Mouse (Mus musculus) left cerebral cortex, adult 9 months (tissue): Measurements from ENCODE around the gene Sdccag8.
"Not testable (repeated sequence)": the region's sequence is repeated elsewhere in the genome, so short reads cannot be mapped to it uniquely, and the experiment has no call there.

ENCODE experiments used
- DNase-seq, 2 experiments: peaks; one replicate each; pipeline ENCODE4 v3.0.0; 2022; ENCODE audit warnings: low spot score in 2 of 2

Sdccag8 gene

DNA sequence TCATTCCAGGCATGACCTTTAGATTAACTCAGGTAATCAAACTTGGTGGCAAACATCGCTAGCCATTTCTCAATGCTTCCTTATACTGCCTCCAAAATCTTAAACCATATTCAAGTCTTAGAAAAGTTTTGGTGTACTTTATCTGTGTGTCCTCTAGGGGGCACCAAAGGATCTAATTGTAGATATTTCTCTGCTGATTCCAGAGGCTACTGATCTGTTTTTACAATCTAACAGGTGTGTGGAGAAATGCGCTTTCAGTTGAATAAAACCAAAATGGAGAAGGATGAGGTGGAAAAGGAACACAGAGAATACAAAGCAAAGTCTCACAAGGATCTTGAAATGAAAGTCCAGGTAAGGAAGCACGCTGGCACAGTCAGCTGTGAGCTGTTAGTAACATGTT lies 63.3 kb downstream of the Sdccag8 start:
- peak in 1 of 2 experiments; percentile 58 for DNase-seq

DNA sequence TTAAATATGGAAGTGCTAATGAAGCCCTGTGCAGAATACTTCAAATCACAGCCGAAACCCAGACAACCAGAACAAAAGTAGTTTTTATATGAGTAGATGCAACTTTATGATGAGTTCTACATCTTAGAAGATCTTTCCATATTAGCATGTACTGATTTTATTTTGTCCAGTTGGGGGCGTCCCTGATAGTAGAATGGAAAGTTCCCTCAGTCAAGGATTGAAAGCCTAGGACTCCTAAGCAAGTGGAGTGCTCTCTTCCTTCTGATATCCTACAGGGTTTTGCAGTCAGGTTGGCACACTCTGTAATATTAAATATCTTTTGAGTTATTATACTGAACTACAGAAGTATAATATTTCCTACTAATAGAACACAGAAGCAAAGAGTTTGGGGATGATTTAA lies 64.5 kb downstream of the Sdccag8 start:
- DNase-seq = peak in 1 of 2 experiments; percentile 65

DNA sequence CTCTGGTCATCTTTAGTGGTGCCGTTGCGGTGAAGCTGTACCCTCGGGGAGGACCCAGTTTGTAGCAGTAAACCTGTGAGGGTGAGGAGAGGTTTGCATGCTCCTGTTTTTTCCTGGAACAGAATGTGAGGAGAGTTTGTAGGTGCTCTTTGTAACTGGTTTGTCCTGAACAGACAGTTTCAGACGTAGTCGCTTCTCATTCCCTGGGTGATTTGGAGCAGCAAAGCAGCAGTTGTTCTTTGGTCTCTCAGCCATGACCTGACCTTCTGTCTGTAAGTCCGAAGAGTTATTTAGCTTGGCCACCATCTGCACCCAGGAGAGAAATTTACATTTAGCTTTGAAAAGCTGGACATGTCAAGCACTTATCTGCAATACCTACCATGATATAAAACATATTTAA lies 65.2 kb downstream of the Sdccag8 start:
- DNase-seq = no peak

DNA sequence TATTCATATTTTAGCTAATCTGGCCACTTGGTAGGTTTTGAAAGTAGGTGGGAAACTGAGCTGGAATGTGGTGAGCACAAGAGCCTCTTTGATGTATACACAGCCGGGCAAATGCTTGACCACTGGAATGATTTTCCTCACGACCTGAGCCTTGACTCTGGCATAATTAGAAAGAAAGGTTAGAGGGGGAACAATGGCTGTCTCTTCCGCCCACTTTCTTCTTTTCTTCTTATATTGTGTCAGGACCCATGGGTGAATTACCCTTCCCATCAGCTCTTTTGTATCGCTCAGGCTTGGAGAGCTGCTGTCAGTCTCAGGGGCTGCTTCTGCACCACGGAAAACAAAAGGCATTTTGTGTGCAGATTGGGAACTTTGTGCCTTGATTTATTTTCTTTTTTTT lies 65.6 kb downstream of the Sdccag8 start:
- DNase-seq = no peak

DNA sequence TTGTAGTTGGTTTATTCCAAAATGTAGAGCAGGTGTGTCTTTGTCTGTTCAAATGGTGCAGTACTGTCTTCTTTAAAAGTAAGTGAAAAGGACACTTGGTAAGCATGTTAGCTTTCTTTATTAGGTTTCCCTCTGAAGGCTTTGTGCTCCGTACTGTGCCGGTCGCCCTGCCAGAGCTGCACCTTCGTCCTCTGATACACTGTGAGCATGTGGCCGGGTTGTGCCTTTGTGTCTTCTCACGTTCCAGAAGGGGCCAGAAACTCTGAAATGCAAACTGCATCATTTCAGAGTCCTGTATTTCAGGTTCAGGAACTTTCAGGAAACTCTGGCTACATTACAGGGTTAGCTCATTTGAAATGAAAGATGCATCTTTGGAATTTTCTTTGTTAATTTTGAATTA lies 66.5 kb downstream of the Sdccag8 start:
- DNase-seq = no peak

DNA sequence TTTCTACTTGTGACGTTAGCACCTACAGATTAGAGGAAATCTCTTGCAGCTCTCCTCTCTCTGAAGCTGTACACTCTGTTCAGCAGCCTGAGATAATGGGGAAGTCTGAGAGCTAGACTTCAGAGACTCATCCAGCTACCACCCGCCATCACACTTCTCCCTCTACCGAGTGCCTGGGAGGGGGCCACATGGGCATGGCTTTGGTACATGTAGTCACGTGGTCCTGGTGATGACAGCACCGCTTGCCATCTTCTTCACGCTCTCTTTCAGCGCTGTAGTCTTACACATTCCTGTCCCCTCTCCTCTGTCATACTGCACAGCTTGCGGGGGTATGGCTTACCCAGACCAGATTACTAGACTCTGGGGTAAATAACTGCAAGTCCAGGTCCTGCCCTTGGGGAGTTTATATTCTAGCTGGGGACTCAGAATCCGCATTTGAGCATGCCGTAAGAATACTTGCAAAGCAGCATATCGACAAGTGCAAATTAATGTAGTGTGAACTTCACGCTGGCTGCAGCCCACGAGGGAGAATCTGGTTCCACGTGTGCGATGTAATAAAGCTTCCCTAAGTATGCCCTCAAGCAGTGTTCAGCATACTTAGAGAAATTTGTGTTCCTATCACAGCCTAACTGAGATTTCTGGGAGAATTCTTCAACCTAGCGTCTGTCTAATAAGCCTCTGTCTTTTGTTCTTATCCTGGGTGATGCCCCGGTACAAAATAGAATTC lies 70.9 kb downstream of the Sdccag8 start:
- peak in 1 of 2 experiments; percentile 43 for DNase-seq

DNA sequence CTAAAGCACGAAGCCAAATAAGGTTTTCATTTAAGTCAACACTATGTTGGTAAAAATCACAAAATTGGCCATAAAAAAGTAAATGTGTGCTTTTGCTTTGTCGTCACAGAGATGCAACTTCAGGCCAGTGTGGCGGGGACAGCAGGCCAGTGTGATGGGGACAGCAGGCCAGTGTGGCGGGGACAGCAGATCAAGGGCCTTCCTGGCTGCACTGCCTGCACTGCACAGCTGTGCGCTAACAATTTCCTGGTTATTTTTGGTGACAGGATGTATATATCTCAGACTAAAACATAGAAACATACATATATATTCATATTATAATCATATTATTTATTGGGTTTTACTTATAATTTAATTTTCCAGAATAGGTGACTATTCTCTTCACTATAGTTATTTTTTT lies 71.5 kb downstream of the Sdccag8 start:
- no peak for DNase-seq

DNA sequence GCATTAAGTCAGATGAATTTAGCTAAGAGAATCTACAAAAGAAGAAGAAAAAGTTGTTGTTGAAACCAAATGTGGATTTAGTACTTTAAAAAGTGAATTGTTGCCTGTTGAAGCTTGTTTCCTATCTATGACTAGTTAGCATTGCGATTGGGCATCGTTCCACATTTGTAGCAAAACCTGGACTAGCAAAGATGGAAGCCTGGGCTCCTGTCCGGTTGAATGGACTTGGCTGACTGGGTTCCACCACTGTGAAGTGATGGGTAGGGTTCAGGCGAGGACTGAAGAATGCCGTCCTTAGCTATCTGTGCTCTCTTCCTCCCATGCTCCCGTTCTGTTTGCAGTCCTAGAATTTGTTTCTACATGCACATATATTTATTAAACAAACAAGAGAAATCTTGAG lies 89.3 kb downstream of the Sdccag8 start:
- DNase-seq = no peak

DNA sequence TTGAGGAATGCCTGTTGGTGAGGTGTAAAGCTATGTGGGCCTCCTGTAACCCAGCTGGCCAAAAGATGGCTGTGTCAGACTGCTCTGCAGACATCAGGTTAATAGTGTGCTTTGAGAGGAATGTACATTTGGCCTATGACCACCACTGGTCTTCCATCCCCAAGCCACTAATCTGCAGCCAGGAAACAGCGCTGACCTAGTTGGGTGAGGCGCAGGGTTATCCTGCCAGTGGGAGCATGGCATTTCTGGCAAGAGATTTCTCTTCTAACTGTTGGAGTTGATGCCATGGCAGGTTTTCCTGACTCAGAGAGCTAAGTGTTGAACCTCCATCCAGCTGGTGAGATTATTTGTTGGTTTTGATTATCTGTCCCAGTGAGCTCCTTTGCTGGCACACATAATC lies 101.5 kb downstream of the Sdccag8 start:
- DNase-seq = no peak

DNA sequence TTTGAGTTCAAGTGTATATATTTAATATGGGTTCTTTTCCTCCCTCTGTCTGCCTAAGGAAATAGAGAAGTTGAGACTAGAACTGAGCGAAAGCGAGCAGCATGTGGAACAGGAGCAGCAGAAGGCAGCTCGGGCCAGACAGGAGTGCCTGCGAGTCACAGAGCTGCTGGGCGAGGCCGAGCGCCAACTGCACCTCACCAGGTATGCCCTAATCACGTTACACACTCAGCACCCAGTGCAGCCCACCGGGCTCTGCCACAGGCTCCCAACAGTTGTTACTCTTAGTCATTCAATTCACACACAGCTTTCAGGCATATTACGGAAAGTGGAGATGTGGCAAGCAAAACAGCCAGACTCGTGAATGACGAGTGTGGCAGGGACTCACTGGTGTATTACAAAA lies 105.0 kb downstream of the Sdccag8 start:
- DNase-seq = no peak

DNA sequence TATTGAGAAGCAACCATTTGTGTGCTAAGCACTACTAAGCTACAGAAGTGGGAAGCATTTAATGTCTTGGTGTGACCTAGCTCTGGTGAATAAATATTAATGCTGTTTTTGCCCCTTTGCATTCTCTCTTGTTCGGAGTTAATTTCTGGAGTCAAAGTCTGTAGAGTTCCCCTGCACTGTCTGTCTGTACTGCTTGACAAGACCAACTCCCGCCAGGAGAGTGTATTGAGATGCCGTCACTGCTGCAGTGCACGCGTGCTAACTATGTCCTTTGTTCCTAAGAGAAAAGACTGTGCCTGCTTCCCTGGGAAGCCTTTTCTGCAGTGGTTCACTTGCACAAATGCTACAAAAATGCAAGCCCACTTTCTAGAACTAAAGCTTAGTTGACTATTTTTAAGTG lies 108.4 kb downstream of the Sdccag8 start:
- DNase-seq = no peak

DNA sequence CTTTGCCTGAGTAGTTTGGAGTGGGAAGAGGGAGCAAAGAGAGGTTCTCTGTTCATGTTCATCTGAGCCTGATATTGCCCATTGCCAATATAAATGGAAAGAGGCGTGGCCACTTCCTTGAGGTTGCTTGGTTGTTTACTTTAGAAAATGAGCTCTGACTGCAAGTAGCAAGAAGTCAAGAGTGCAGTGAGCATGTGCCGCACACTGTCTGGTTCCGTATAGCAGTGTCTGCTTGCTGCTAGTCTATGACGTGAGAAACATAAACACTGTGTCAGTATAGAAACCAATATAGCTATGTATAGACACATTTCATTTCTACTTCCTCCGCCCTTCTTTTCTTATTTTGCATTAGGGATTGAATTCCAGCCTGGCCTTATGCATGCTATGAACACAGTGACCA lies 111.5 kb downstream of the Sdccag8 start:
- DNase-seq = no peak

DNA sequence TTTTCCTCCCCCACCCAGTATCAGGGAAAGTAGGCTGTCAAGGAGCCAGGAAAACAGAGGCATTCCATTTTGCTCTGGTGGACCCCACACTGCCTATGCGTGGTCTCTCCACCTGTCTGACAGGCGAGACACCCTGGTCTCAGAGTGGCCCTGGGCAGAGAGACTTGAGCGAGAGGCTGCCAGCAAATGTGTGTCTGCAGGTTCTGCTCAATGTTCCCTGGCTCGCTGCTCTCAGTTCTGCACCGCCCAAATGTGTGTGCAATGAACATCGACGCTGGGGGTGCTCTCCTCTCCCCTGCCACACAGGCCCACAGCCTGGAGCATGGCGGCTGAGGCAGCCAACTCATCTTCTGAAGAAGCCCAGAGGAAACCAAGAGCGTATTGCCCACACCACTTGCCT lies 112.9 kb downstream of the Sdccag8 start:
- DNase-seq = peak in 1 of 2 experiments; percentile 67

DNA sequence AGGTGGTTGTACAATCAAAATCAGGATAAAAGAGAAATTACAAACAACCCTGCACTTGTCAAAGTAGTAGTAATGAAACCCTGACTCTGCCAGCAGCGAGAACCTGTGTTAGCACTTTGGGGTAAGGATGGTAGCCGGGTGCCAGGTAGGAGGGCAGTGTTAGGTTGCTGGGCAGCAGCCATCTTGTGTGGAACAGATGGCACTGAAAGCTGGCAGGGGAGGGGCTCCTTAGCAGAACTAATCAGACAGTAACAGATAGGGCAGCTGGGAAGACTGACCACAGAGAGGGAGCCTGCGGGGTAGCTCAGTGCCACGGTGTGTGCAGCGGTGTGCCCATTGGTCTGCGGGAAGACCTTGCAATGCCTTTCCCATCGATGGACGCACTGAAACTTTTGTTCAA lies 115.2 kb downstream of the Sdccag8 start:
- DNase-seq = no peak

DNA sequence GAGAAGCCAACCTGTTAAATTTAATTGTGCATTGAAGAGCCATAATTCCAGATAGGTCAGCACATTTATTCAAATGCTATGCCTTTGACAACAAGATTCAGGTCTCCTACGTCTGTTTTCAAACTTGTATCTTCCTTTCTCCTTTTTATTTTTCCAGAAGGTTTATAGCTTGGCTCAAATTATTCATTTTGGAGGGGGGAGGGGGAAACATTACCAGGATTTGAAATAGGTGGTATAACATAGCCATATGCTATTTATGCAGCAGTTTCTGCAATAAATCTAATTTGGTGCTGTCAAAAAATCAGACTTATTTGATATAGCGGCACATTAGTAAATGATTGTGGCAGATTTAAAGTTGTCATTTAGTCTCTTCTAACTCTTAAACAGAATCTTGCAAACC lies 116.1 kb downstream of the Sdccag8 start:
- DNase-seq = no peak

DNA sequence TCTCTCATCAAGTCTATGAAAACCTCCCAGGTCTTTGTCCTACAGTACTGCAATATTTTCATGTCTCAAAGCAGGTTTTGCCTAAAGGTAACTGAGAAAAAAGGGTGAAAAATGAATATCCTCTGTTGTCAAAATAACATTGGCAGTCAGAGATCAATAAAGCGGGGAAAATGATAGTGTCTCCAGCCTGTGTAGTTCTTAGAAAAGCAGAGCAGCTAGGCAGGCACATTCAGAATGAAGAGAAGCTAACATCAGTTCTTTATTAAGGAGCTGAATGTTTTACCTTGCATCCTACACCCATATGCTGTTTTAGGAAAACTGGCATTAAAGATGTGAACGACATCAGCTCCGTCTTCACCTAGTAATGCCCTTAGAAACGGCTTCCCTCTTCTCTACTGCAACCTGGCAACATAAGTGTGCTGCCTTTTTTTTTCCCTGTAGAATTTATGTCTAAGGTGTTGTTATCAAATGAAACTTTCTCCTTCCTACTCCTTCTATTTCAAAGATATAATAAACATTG lies 116.6 kb downstream of the Sdccag8 start:
- no peak for DNase-seq

DNA sequence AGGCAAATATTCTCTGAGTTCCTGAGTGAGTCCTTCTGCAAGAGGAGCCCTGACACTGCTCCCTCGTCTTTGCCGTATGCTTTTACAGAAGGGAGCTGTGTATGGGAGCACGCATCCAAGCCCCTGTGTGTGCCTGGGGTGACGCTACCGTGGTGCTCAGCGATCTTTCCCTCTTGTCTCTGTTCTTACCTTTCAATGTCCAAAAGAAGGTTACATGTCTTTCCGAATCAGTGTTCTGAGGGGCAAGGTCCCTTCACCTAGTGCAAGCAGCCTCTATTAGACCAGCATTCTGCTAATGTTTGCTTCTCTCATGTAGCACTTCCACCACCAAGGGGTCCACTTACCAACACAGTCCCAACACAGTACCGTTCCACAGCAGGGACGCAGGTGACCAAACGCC lies 117.1 kb downstream of the Sdccag8 start:
- DNase-seq = no peak

DNA sequence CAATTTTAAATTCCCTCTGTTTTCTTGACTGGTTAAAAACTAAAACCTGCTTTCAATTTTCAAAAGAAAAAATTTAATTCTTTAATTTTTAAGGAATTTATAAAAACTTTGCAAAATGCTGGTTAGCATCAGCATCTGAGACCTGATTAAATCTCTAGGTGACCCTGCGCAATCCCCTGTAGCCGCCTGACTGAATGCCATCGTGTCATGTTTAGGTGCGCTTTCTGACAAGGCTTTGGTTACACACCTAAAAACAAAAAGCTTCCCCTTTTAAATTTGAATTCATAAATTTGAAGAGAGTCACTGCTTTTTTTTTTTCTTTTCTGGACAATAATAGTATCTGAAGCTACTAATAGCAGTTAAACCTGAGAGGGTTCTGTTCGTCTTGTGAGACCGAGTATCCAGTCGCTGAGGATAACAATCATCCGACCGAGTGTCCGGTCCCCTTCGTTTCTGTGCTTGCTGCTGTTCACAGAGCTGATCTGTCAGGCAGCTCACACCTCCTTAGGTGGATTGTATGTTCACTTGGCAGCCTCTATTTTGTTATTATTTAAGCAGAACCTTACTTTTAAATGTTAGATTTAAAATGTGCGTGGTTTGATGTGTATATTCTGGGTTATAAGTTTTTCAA lies 118.0 kb downstream of the Sdccag8 start:
- no peak for DNase-seq

DNA sequence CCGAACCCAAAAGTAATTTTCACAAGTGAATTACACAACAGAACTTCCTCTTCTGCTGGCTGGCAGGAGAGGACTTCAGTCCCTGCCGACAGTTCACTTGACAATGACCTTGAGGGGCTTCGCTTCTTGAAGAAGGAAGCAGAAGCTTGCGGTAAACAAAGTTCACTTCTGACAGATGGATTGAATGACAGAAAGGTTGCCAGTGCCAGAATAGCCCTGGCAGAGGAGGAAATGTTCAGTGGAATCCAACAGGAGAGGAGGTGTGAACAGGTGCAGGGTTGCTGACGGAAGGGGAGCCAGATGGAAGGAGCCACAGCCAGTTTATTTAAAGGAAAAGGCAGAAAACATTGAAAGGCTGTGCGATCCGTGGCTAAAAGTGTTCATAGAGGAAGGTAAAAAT lies 118.9 kb downstream of the Sdccag8 start:
- DNase-seq = peak in 1 of 2 experiments; percentile 88

DNA sequence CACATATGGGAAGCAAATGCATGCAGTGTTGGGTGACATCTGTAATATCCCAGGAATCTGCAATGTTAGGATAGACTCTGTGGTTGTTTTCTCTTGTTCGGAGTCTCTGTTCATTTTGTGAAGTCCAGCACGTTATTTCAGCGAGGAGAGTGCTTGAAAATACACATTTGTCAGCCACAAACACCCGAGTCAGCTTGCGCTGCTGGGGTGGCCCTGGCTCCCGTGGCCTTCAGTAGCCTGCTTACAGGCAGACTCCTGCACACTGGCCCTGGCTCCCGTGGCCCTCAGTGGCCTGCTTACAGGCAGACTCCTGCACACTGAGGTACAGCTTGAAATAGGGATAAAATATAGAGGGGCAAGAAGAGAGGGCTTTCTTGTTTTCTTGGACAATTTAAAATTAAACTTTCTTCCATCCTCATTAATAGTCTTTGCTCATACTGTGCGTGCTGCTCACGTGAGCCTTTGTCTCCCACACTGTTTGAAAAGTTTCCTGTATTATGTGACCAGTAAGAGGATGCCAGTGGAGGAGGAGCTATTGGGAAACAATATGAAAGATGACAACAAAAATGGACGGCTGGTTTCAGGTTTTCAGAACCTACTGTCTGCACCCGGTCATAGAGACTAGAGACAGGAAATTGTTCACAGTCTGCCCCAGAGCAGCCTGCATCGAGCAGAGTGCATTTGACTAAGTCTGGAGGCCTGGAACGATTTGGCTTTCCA lies 119.7 kb downstream of the Sdccag8 start:
- no peak for DNase-seq

DNA sequence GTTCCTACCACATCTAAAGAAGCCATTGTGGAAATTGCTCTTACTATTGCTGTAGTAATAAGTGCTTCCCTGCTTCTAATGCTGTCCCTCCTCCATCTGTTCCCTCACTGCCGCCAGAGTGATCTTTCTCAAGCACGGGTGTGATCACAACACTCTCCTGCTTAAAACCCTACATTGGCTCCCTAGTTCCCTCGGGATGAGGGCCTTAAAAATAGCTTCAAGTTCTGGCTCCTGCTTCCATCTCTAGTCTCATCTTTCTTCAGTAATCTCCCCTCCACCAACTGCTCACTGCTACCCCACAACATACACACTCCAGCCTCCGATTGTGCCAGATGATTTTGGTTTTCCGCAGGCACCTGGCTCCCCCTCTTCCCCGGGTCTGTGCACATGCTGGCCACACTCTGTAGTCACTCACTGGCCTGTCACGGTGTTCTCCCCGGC lies 125.5 kb downstream of the Sdccag8 start:
- peak in 1 of 2 experiments; percentile 70 for DNase-seq

DNA sequence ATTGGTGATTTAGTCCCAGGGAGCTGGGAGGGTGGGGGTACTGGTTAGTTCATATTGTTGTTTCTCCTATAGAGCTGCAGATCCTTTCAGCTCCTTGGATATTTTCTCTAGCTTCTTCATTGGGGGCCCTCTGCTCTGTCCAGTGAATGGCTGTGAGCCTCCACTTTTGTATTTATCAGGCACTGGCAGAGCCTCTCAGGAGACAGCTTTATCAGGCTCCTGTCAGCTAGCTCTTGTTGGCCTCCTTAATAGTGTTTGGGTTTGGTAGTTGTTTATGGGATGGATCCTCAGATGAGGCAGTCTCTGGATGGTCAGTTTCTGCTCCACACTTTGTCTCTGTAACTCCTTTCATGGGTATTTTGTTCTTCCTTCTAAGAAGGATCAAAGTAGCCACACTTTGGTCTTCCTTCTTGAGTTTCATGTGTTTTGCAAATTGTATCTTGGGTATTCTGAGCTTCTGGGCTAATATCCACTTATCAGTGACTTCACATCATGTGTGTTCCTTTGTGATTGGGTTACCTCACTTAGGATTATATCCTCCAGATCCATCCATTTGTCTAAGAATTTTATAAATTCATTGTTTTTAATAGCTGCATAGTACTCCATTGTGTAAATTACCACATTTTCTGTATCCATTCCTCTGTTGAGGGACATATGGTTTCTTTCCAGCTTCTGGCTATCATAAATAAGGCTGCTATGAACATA lies 127.0 kb downstream of the Sdccag8 start:
- not testable (repeated sequence) for DNase-seq
